Mouse (Mus musculus) pancreas, adult 10 weeks (tissue): ENCODE results near the gene Nrsn2. TPM values are rescaled to one million over a fixed set of nuclear protein-coding genes. Genes with fewer than 3 reads are reported as not detected.

ENCODE experiments used
- polyA plus RNA-seq: library from polyadenylated mRNA; stranded (reverse); fragments of 350-450 nt; fragmentation: Illumina TruSeq; extraction: RNeasy Lipid Tissue Mini Kit (QIAGEN cat#74804); gene quantifications from one replicate; pipeline ENCODE4 v1.2.3, GENCODE M21; 2015; ENCODE audit warnings: low read depth, low replicate concordance; ENCODE audit not compliant: insufficient read depth

Nrsn2 gene
- polyA plus RNA-seq, result not detected

DNA sequence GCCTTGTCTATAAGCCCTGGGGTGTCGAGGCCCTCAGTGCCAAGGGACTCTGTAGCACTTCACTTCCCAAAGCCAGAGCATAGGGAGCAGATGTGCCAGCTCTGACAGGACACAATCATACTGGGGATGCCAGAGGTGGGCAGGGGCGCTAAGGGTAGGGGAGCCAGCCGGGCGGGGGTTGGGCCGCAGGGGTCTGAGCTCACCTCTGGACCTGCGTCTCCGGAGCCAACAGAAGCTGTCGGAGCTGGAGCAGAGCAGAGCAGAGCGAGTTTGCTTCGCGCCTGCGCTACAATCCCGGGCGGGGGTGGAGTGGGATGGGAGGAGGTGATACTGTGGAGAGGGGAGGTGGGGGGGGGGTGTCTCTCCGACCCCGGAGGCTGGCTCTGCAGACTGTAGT lies at the start of gene Nrsn2:
Gene Nrsn2 (minus strand): TSS at position 294 of the 397 bp plus-strand sequence.

GRCm38 (mm10) chr2:152415287-152415686 lies 38.8 kb upstream of the Nrsn2 start, which contains the start of gene 6820408C15Rik:
6820408C15Rik (plus strand) TSS chr2:152415587.

DNA sequence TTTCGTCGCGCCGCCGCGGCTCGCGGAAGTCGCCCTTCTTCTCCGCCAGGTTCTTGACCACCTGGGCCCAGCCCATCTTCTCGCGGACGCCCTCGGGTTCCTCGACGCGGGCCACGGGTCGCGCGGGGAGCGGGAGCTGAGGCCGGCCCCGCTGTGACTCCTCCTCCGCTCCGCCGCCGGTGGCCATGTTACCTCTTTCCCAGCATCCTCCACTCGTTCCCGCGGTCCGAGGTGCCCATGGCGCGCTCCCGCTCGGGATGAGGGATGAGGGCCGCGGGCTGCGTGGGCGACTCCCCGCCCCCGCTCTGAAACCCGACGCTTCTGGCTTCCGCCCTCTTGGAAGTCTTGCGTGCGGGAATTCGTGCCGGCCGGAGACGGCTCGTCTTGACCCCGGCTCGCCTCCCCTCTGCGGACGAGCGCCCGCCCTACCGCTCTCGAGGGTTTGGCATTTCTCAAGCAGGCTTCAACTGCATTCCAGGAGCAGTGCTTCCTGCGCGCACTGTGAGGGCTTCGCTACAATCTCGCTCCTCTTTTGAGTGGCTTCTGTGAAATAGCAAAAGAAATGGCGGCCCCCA lies 38.2 kb upstream of the Nrsn2 start, which contains the start of gene Zcchc3:
Gene Zcchc3 (minus strand): TSS at position 437 of the 575 bp plus-strand sequence.

GRCm38 (mm10) chr2:152397680-152398435 lies 21.4 kb upstream of the Nrsn2 start, which contains the start of gene Sox12:
Sox12 (minus strand) TSS chr2:152398063.

GRCm38 (mm10) chr2:152343329-152344213 lies 32.9 kb downstream of the Nrsn2 start, which contains the start of gene Trib3:
Trib3 (minus strand) TSS chr2:152344032.

GRCm38 (mm10) chr2:152332101-152332825 lies 44.2 kb downstream of the Nrsn2 start, which contains the start of gene Rbck1:
Rbck1 (minus strand) TSS chr2:152332653.

Other genes with a start within 250 kb of the Nrsn2 start
- 2.1 TPM for gene Tcf15, start 233.1 kb downstream of the Nrsn2 start, polyA plus RNA-seq
- gene Csnk2a1, start 149.8 kb downstream of the Nrsn2 start, polyA plus RNA-seq, result 17.7 TPM
- gene Tbc1d20, start 82.8 kb downstream of the Nrsn2 start, polyA plus RNA-seq, result 11.9 TPM
- gene Rbck1, start 44.0 kb downstream of the Nrsn2 start, polyA plus RNA-seq, result 29.0 TPM
- 2.0 TPM for gene Trib3, start 32.6 kb downstream of the Nrsn2 start, polyA plus RNA-seq
- 1.8 TPM for gene Sox12, start 21.4 kb upstream of the Nrsn2 start, polyA plus RNA-seq
- gene Zcchc3, start 38.4 kb upstream of the Nrsn2 start, polyA plus RNA-seq, result 1.1 TPM
- not detected for gene 6820408C15Rik, start 38.9 kb upstream of the Nrsn2 start, polyA plus RNA-seq
- not detected for gene Defb23, start 88.0 kb upstream of the Nrsn2 start, polyA plus RNA-seq
- gene Defb20, start 100.4 kb upstream of the Nrsn2 start, polyA plus RNA-seq, result not detected
- not detected for gene Defb22, start 113.5 kb upstream of the Nrsn2 start, polyA plus RNA-seq
- gene Defb26, start 135.1 kb upstream of the Nrsn2 start, polyA plus RNA-seq, result not detected
- not detected for gene Defb28, start 141.6 kb upstream of the Nrsn2 start, polyA plus RNA-seq
- gene Defb29, start 163.5 kb upstream of the Nrsn2 start, polyA plus RNA-seq, result not detected
- not detected for gene Gm17416, start 192.7 kb upstream of the Nrsn2 start, polyA plus RNA-seq
- not detected for gene Defb21, start 196.1 kb upstream of the Nrsn2 start, polyA plus RNA-seq
- gene Defb19, start 203.7 kb upstream of the Nrsn2 start, polyA plus RNA-seq, result not detected
- gene Defb45, start 222.8 kb upstream of the Nrsn2 start, polyA plus RNA-seq, result not detected
- not detected for gene Defb36, start 227.7 kb upstream of the Nrsn2 start, polyA plus RNA-seq
- gene Defb25, start 246.4 kb upstream of the Nrsn2 start, polyA plus RNA-seq, result not detected